Mouse (Mus musculus) testis, adult 2 months (tissue): Measurements from ENCODE around the gene Gid8.

Experiments used
- CTCF ChIP-seq: fragments of 200-500 bp; IDR thresholded peaks from 2 replicates; pipeline ENCODE4 v1.5.1; 2012; ENCODE audit warnings: low read depth, mild to moderate bottlenecking, inconsistent platforms, low read length, moderate library complexity; ENCODE audit not compliant: control insufficient read depth, insufficient read depth, insufficient replicate concordance
- POLR2A ChIP-seq: fragments of 200-500 bp; IDR thresholded peaks from 2 replicates; pipeline ENCODE4 v1.6.1; 2012; ENCODE audit warnings: low read depth, mild to moderate bottlenecking, inconsistent platforms, low read length, moderate library complexity; ENCODE audit not compliant: control insufficient read depth

GRCm38 (mm10) chr2:180704591-180704990 is 5.3 kb upstream of the Gid8 start:
- no peak for TF ChIP-seq POLR2A
- no peak for TF ChIP-seq CTCF
